Mouse (Mus musculus) gastrocnemius, adult 2 months (tissue): ENCODE data around the gene Unc13a. TPM values are rescaled to one million over a fixed set of nuclear protein-coding genes. Genes with fewer than 3 reads are reported as not detected.
"Not testable (repeated sequence)": the region's sequence is repeated elsewhere in the genome, so short reads cannot be mapped to it uniquely, and the experiment has no call there.

Experiments
- DNase-seq: peaks from one replicate; pipeline ENCODE4 v3.0.0; 2022
- H3K27ac ChIP-seq: fragments of 200-600 bp; 2 replicates; pipeline ENCODE4 v1.8.1; 2022; ENCODE audit warnings: mild to moderate bottlenecking
- H3K4me3 ChIP-seq: fragments of 200-600 bp; 2 replicates; pipeline ENCODE4 v1.8.1; 2022; ENCODE audit warnings: mild to moderate bottlenecking, moderate library complexity
- CTCF ChIP-seq: fragments of 200-600 bp; IDR thresholded peaks from 2 replicates; pipeline ENCODE4 v1.8.1; 2022; ENCODE audit warnings: antibody characterized with exemption, mild to moderate bottlenecking, moderate library complexity
- intact Hi-C: fragments of 180-260 bp; cut with DNase I; formaldehyde crosslinking; loops from one replicate; pipeline ENCODE4 v1.15.1; 2025
- long read RNA-seq, 2 experiments: library from polyadenylated mRNA; stranded (forward); transcript quantifications; one replicate each; pipeline ENCODE4 v2.0.0; 2021
- total RNA-seq, 2 experiments: library from RNA; stranded (reverse); gene quantifications; 2 replicates each; pipeline ENCODE4 v1.2.3; 2021

Unc13a gene
- total RNA-seq = not detected
- long read RNA-seq, experiment 1 = 0 reads
- long read RNA-seq, experiment 2 = 0 reads

DNA sequence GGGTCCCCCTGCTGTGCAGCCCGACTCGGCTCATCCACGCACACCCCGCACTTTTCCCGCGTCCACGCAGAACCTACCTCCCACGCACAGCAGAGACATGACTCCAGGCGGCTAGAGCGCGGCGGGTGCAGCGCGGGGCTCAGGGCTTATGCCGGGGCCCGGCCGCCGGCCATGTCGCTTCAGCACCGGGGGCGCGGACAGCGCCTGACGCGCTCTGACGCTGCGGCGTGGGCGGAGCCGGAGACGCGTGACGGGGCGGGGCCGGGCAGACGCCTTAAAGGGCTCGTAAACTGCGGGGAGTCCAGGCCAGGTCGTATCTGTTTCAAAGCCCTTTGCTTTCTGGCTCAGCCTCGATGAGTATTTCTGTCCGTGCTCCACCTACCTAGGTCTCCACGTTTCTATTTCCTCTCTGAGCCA is at the start of gene Unc13a:
Unc13a (minus strand) TSS at position 209 of the 417 bp plus-strand sequence.
- Histone ChIP-seq H3K27ac (peak within 1 kb of the TSS; percentile 69), H3K4me3 (peak within 1 kb of the TSS; percentile 69)
- intact Hi-C loops = no loop called here
- DNase-seq = peak; percentile 94
- TF ChIP-seq CTCF = no peak

- no peak for DNase-seq
- intact Hi-C loops = no loop called here
- Histone ChIP-seq H3K27ac (no peak overlapping the region), H3K4me3 (no peak overlapping the region)
- no peak for TF ChIP-seq CTCF
Observed at GRCm38 (mm10) chr8:71719928-71720457, 48.4 kb upstream of the Unc13a start.

GRCm38 (mm10) chr8:71719218-71719617 is 47.7 kb upstream of the Unc13a start:
- no peak overlapping the region for H3K4me3 ChIP-seq
- intact Hi-C loops = no loop called here
- no peak for DNase-seq
- TF ChIP-seq CTCF = no peak
- H3K27ac ChIP-seq = no peak overlapping the region

GRCm38 (mm10) chr8:71718252-71718651 is 46.7 kb upstream of the Unc13a start:
- intact Hi-C loops = no loop called here

GRCm38 (mm10) chr8:71717096-71717495 is 45.5 kb upstream of the Unc13a start:
- H3K27ac ChIP-seq = no peak overlapping the region
- TF ChIP-seq CTCF = no peak
- H3K4me3 ChIP-seq = no peak overlapping the region
- intact Hi-C loops = no loop called here
- DNase-seq = no peak

More at GRCm38 (mm10) chr8:71718252-71718651, 46.7 kb upstream of the Unc13a start:
- Histone ChIP-seq H3K4me3 (no peak overlapping the region), H3K27ac (no peak overlapping the region)
- no peak for TF ChIP-seq CTCF
- no peak for DNase-seq

- no peak overlapping the region for H3K4me3 ChIP-seq
- no peak for DNase-seq
- no peak for TF ChIP-seq CTCF
- H3K27ac ChIP-seq = no peak overlapping the region
- intact Hi-C loops = no loop called here
Observed at GRCm38 (mm10) chr8:71716561-71717053, 45.0 kb upstream of the Unc13a start.

DNA sequence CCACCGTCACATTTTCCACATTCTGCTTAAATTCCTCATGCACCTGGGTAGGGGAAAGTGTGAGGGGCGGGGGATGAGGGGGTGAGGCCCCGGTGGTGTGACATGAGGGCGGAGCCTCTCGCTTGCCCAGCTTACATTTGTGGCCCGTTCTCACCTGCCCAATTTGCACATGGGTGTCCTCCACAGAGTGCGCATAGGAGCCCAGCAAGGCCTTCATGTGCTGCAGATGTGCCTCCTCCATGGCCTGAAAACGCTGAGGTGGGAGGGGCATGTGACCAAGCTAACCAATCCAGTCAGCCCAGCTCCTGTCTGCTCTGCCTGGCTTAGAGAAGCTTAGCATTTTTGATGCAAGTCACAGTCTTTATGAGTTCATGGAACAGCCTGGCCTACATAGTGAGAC is 44.0 kb upstream of the Unc13a start:
- intact Hi-C loops = no loop called here
- H3K4me3 ChIP-seq = no peak overlapping the region
- no peak for TF ChIP-seq CTCF
- H3K27ac ChIP-seq = no peak overlapping the region
- DNase-seq = no peak

- intact Hi-C loops = no loop called here
Observed at GRCm38 (mm10) chr8:71711574-71711973, 40.0 kb upstream of the Unc13a start.

GRCm38 (mm10) chr8:71709800-71710446 is 38.4 kb upstream of the Unc13a start:
- TF ChIP-seq CTCF = peak; percentile 70
- H3K4me3 ChIP-seq = peak overlapping the region; percentile 51
- DNase-seq = peak; percentile 64
- intact Hi-C loops = no loop called here
- no peak overlapping the region for H3K27ac ChIP-seq

More at GRCm38 (mm10) chr8:71711574-71711973, 40.0 kb upstream of the Unc13a start:
- H3K27ac ChIP-seq = no peak overlapping the region
- no peak overlapping the region for H3K4me3 ChIP-seq
- no peak for TF ChIP-seq CTCF
- DNase-seq = no peak

DNA sequence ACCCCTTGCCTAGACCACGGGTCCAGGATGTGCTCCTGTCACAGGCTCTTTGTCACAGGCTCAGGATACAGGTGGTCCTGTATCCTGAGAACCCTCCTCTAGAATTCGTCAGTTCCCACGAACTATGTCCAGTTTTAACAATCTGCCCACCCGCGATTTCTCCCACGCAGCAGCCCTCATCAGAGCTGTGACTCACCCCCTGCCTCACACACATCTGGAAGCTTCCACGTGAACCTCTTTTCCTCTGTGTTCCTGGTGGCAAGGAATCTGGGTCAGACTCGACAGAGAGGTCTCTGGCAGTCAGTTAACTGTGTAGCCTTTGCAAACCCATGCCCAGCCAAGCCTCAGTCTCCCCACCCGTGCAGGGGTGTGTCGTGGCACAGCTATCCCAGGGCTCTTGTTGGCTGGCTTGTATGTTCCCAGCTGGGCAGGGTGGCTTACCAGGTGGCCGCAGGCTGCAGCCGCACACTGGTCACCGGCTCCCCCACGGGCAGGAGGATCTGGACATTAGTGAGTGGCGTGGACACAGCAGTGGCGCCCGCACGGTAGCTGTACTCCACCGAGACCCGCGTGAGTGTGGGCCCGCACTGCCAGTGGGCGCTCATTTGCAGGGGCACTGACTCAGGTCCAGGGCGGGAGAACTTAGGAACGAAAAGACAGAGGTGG is 37.7 kb upstream of the Unc13a start:
- TF ChIP-seq CTCF = no peak
- Histone ChIP-seq H3K4me3 (no peak overlapping the region; the same call in 1 of the 2 replicates), H3K27ac (no peak overlapping the region)
- no peak for DNase-seq
- intact Hi-C loops = no loop called here

DNA sequence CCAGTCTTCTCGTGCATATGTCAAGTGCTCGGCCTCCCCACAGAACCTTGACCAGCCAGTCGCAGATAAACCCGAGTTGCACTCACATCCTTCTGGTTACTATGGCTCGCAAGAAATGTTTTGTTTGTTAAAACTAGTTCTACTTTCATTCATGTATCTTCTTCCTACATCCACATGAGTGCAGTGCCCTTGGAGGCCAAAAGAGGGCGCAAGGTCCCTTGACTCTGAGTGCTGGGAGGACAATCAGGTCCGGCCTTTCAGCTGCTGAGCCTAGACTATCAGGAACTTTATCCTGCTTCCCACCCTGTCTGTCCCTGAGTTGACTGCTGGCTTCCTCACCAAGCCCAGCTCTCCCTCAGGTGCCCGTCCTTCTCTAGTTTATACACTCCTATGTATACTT is 36.3 kb upstream of the Unc13a start:
- peak; percentile 60 for TF ChIP-seq CTCF
- no peak for DNase-seq
- intact Hi-C loops = no loop called here
- H3K4me3 ChIP-seq = no peak overlapping the region
- H3K27ac ChIP-seq = no peak overlapping the region

GRCm38 (mm10) chr8:71703400-71703799 is 31.8 kb upstream of the Unc13a start:
- H3K27ac ChIP-seq, H3K4me3 ChIP-seq, DNase-seq, intact Hi-C loops: not testable (repeated sequence)

GRCm38 (mm10) chr8:71702923-71703322 is 31.4 kb upstream of the Unc13a start:
- intact Hi-C loops = no loop called here
- no peak overlapping the region for H3K4me3 ChIP-seq
- DNase-seq = no peak
- TF ChIP-seq CTCF = no peak
- H3K27ac ChIP-seq = no peak overlapping the region
